Mouse (Mus musculus) monocyte, adult 5-6 weeks (primary cell): ENCODE data around the gene Krtap3-3. TPM values are rescaled to one million over a fixed set of nuclear protein-coding genes. Genes with fewer than 3 reads are reported as not detected.

Experiments
- total RNA-seq: library from RNA; stranded (forward); fragments of 200-1000, 200-491, 200-594 nt; gene quantifications from 3 replicates; pipeline ENCODE4 v1.2.3, GENCODE M21; 2017

The Krtap3-3 gene
- total RNA-seq, 1 experiment from 2014 or later: not detected

Other genes with a start within 250 kb of the Krtap3-3 start
- not detected in 3 replicates for gene Krt25, start 227.9 kb downstream of the Krtap3-3 start, total RNA-seq
- not detected in 3 replicates for gene Krt26, start 212.9 kb downstream of the Krtap3-3 start, total RNA-seq
- not detected in 3 replicates for gene Krt27, start 199.8 kb downstream of the Krtap3-3 start, total RNA-seq
- gene Krt28, start 176.0 kb downstream of the Krtap3-3 start, total RNA-seq: not detected in 3 replicates
- gene Krt10, start 161.5 kb downstream of the Krtap3-3 start, total RNA-seq: 0.29 to 3.1 TPM (median 1.6 TPM) in 3 replicates
- gene Krt12, start 128.6 kb downstream of the Krtap3-3 start, total RNA-seq: not detected in 3 replicates
- gene Krt20, start 112.7 kb downstream of the Krtap3-3 start, total RNA-seq: not detected in 3 replicates
- gene Krt23, start 57.7 kb downstream of the Krtap3-3 start, total RNA-seq: not detected in 3 replicates
- gene Krt39, start 29.5 kb downstream of the Krtap3-3 start, total RNA-seq: not detected in 3 replicates
- gene Krt40, start 7.7 kb downstream of the Krtap3-3 start, total RNA-seq: not detected in 3 replicates
- not detected in 3 replicates for gene Krtap3-2, start 6.0 kb upstream of the Krtap3-3 start, total RNA-seq
- not detected in 3 replicates for gene Gm11939, start 8.6 kb upstream of the Krtap3-3 start, total RNA-seq
- not detected in 3 replicates for gene Krtap3-1, start 15.8 kb upstream of the Krtap3-3 start, total RNA-seq
- gene Krtap1-5, start 30.2 kb upstream of the Krtap3-3 start, total RNA-seq: not detected in 3 replicates
- gene Krtap1-4, start 32.8 kb upstream of the Krtap3-3 start, total RNA-seq: not detected in 3 replicates
- not detected in 3 replicates for gene Krtap1-3, start 40.5 kb upstream of the Krtap3-3 start, total RNA-seq
- not detected in 3 replicates for gene Krtap9-3, start 47.2 kb upstream of the Krtap3-3 start, total RNA-seq
- gene Gm11938, start 52.4 kb upstream of the Krtap3-3 start, total RNA-seq: not detected in 3 replicates
- gene Gm11937, start 59.3 kb upstream of the Krtap3-3 start, total RNA-seq: not detected in 3 replicates
- gene Krtap2-4, start 64.0 kb upstream of the Krtap3-3 start, total RNA-seq: not detected in 3 replicates
- not detected in 3 replicates for gene Gm11562, start 69.6 kb upstream of the Krtap3-3 start, total RNA-seq
- not detected in 3 replicates for gene Krtap4-1, start 77.4 kb upstream of the Krtap3-3 start, total RNA-seq
- not detected in 3 replicates for gene Krtap4-2, start 84.2 kb upstream of the Krtap3-3 start, total RNA-seq
- gene Krtap4-7, start 93.2 kb upstream of the Krtap3-3 start, total RNA-seq: not detected in 3 replicates
- not detected in 3 replicates for gene Gm11555, start 99.4 kb upstream of the Krtap3-3 start, total RNA-seq
- gene Gm11563, start 108.1 kb upstream of the Krtap3-3 start, total RNA-seq: not detected in 3 replicates
- not detected in 3 replicates for gene Krtap4-6, start 115.1 kb upstream of the Krtap3-3 start, total RNA-seq
- gene Gm14190, start 139.9 kb upstream of the Krtap3-3 start, total RNA-seq: not detected in 3 replicates
- not detected in 3 replicates for gene Gm14180, start 183.4 kb upstream of the Krtap3-3 start, total RNA-seq
- not detected in 3 replicates for gene Gm11595, start 222.0 kb upstream of the Krtap3-3 start, total RNA-seq
- not detected in 3 replicates for gene Krtap4-8, start 229.8 kb upstream of the Krtap3-3 start, total RNA-seq
- gene Krtap4-9, start 234.3 kb upstream of the Krtap3-3 start, total RNA-seq: not detected in 3 replicates
- gene Gm11596, start 242.6 kb upstream of the Krtap3-3 start, total RNA-seq: not detected in 3 replicates
- not detected in 3 replicates for gene Gm11569, start 248.1 kb upstream of the Krtap3-3 start, total RNA-seq